Mouse (Mus musculus): ENCODE measurements at regions not wholly inside any gene's neighbourhood (a gene's known extent, or its start where the extent isn't known, plus 50 kb on each side); places are given as distances from the start of the nearest gene placed in this dataset.

GRCm38 (mm10) chr4:105970056-105970455 lies 180.4 kb downstream of the Gm12728 start:
- DNase-seq (ENCODE audit: low read depth) = no peak

GRCm38 (mm10) chr4:105972736-105973135 lies 183.1 kb downstream of the Gm12728 start:
- DNase-seq (ENCODE audit: low read depth) = no peak

- DNase-seq (ENCODE audit: low read depth) = no peak
These were observed 184.2 kb downstream of the Gm12728 start for GRCm38 (mm10) chr4:105973769-105974397.

- DNase-seq (ENCODE audit: low read depth) = no peak
These were observed 185.3 kb downstream of the Gm12728 start for GRCm38 (mm10) chr4:105974948-105975347.

- no peak for DNase-seq (ENCODE audit: low read depth)
These were observed 189.4 kb downstream of the Gm12728 start for GRCm38 (mm10) chr4:105979048-105979447.

- DNase-seq (ENCODE audit: low read depth) = no peak
These were observed 193.3 kb downstream of the Gm12728 start for GRCm38 (mm10) chr4:105983018-105983417.

- no peak for DNase-seq (ENCODE audit: low read depth)
These were observed 198.4 kb downstream of the Gm12728 start for GRCm38 (mm10) chr4:105987963-105988602.

- DNase-seq (ENCODE audit: low read depth) = no peak
These were observed 203.0 kb downstream of the Gm12728 start for GRCm38 (mm10) chr4:105992581-105993127.

GRCm38 (mm10) chr4:105994390-105994798 lies 204.7 kb downstream of the Gm12728 start:
- no peak for DNase-seq (ENCODE audit: low read depth)

GRCm38 (mm10) chr4:105996060-105996459 lies 206.4 kb downstream of the Gm12728 start:
- no peak for DNase-seq (ENCODE audit: low read depth)

- DNase-seq (ENCODE audit: low read depth) = no peak
These were observed 207.4 kb downstream of the Gm12728 start for GRCm38 (mm10) chr4:105996893-105997630.

- no peak for DNase-seq (ENCODE audit: low read depth)
These were observed 212.8 kb downstream of the Gm12728 start for GRCm38 (mm10) chr4:106002516-106002915.

- DNase-seq (ENCODE audit: low read depth) = no peak
These were observed 216.3 kb downstream of the Gm12728 start for GRCm38 (mm10) chr4:106005936-106006335.

- DNase-seq (ENCODE audit: low read depth) = no peak
These were observed 217.9 kb downstream of the Gm12728 start for GRCm38 (mm10) chr4:106007334-106008190.

- DNase-seq (ENCODE audit: low read depth) = no peak
These were observed 227.5 kb downstream of the Gm12728 start for GRCm38 (mm10) chr4:106017065-106017646.

- no peak for DNase-seq (ENCODE audit: low read depth)
These were observed 229.3 kb downstream of the Gm12728 start for GRCm38 (mm10) chr4:106018936-106019335.

- DNase-seq (ENCODE audit: low read depth) = no peak
These were observed 230.7 kb downstream of the Gm12728 start for GRCm38 (mm10) chr4:106020338-106020737.

GRCm38 (mm10) chr4:106024591-106024990 lies 234.9 kb downstream of the Gm12728 start:
- DNase-seq (ENCODE audit: low read depth) = no peak

- DNase-seq (ENCODE audit: low read depth) = no peak
These were observed 236.4 kb downstream of the Gm12728 start for GRCm38 (mm10) chr4:106025966-106026637.

GRCm38 (mm10) chr4:106040376-106040775 lies 250.7 kb downstream of the Gm12728 start:
- no peak for DNase-seq (ENCODE audit: low read depth)

GRCm38 (mm10) chr4:106042456-106042855 lies 252.8 kb downstream of the Gm12728 start:
- DNase-seq (ENCODE audit: low read depth) = no peak

Data from c-Kit-positive CD71-negative TER-119-negative erythroid progenitor cells, embryonic 14.5 days (primary cell).